Mouse (Mus musculus): Measurements from ENCODE around the gene Kmt2a. TPM values are rescaled to one million over a fixed set of nuclear protein-coding genes. Genes with fewer than 3 reads are reported as not detected.

Gene Kmt2a
- polyA plus RNA-seq, 1 experiment = 4.9 TPM

DNA sequence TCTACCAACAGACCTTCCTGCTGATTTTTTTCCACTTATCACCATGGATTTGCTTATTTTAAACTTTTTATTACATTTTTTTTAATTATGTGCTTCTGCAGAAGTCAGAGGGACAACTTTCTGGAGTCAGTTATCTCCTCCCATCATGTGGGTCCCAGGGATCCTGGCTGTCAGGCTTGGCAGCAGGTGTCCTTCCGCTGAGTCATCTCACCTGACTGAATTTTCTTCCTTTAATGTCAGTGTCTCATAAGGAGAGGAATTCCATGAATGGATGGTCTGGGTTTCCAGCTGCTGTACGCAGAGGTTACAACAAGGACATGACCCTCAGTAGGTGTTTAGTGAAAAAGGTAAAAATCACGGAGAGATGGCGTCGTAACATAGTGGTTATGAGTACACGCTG, 10.1 kb upstream of the Kmt2a start:
- Histone ChIP-seq H3K4me1 (ENCODE audit: control insufficient read depth, insufficient read depth, low read length) (no peaks in the 10 kb centered on the region), H3K4me3 (ENCODE audit: control insufficient read depth, low read depth, low read length) (no peak overlapping the region), H3K27me3 (ENCODE audit: control insufficient read depth, insufficient read depth, low read length) (no peaks in the 10 kb centered on the region), H3K27ac (ENCODE audit: control insufficient read depth, insufficient read depth, low read depth, low read length) (no peak overlapping the region), H3K36me3 (ENCODE audit: control insufficient read depth, insufficient read depth, low read length) (no peaks in the 10 kb centered on the region)
- TF ChIP-seq POLR2A (IDR thresholded peaks at IDR 0.05; ENCODE audit: control insufficient read depth, low read depth, low read length) (no peak), CTCF (IDR thresholded peaks at IDR 0.05; ENCODE audit: control insufficient read depth, insufficient read depth, insufficient replicate concordance, low read depth, low read length) (no peak)

- H3K4me3 ChIP-seq (ENCODE audit: control insufficient read depth, low read depth, low read length) = no peak overlapping the region
- H3K36me3 ChIP-seq (ENCODE audit: control insufficient read depth, insufficient read depth, low read length) = no peaks in the 10 kb centered on the region
- H3K27ac ChIP-seq (ENCODE audit: control insufficient read depth, insufficient read depth, low read depth, low read length) = no peak overlapping the region
- no peaks in the 10 kb centered on the region for H3K4me1 ChIP-seq (ENCODE audit: control insufficient read depth, insufficient read depth, low read length)
- H3K27me3 ChIP-seq (ENCODE audit: control insufficient read depth, insufficient read depth, low read length) = no peaks in the 10 kb centered on the region
- TF ChIP-seq POLR2A (IDR thresholded peaks at IDR 0.05; ENCODE audit: control insufficient read depth, low read depth, low read length) (no peak), CTCF (IDR thresholded peaks at IDR 0.05; ENCODE audit: control insufficient read depth, insufficient read depth, insufficient replicate concordance, low read depth, low read length) (no peak)
Measured at GRCm38 (mm10) chr9:44890122-44890521, 9.0 kb upstream of the Kmt2a start.

DNA sequence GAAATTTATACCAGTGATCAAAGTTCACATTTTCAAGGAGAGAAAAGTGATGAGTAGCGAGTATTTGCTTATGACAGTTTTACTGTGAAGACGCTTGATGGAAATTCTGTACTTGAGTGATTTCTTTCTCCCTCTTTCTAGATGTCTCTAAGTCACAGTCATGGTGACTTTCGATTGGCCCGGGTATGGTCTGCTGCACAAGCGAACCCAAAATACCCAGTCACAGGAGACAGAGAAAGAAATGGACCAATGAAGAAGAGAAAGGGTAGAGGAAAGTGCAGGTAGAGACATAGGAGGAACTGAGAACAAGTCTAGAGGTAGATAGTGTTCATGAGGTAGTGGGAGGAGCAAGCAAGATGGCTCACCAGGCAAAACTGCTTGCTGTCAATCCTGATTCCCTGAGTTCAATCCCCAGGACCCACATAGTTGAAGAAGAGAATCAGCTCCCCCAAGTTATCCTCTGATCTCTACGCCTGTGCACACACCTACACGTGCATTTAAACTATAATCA, 7.1 kb upstream of the Kmt2a start:
- H3K4me1 ChIP-seq (ENCODE audit: control insufficient read depth, insufficient read depth, low read length) = no peaks in the 10 kb centered on the region
- no peak overlapping the region for H3K4me3 ChIP-seq (ENCODE audit: control insufficient read depth, low read depth, low read length)
- TF ChIP-seq POLR2A (IDR thresholded peaks at IDR 0.05; ENCODE audit: control insufficient read depth, low read depth, low read length) (no peak), CTCF (IDR thresholded peaks at IDR 0.05; ENCODE audit: control insufficient read depth, insufficient read depth, insufficient replicate concordance, low read depth, low read length) (no peak)
- H3K27me3 ChIP-seq (ENCODE audit: control insufficient read depth, insufficient read depth, low read length) = no peaks in the 10 kb centered on the region
- H3K36me3 ChIP-seq (ENCODE audit: control insufficient read depth, insufficient read depth, low read length) = no peaks in the 10 kb centered on the region
- no peak overlapping the region for H3K27ac ChIP-seq (ENCODE audit: control insufficient read depth, insufficient read depth, low read depth, low read length)

- H3K36me3 ChIP-seq (ENCODE audit: control insufficient read depth, insufficient read depth, low read length) = no peaks in the 10 kb centered on the region
- H3K4me1 ChIP-seq (ENCODE audit: control insufficient read depth, insufficient read depth, low read length) = no peaks in the 10 kb centered on the region; the same call in none of the 2 replicates
- H3K4me3 ChIP-seq (ENCODE audit: control insufficient read depth, low read depth, low read length) = no peak overlapping the region; the same call in 1 of the 2 replicates
- no peaks in the 10 kb centered on the region for H3K27me3 ChIP-seq (ENCODE audit: control insufficient read depth, insufficient read depth, low read length)
- no peak for TF ChIP-seq POLR2A (IDR thresholded peaks at IDR 0.05; ENCODE audit: control insufficient read depth, low read depth, low read length)
- no peak for TF ChIP-seq CTCF (IDR thresholded peaks at IDR 0.05; ENCODE audit: control insufficient read depth, insufficient read depth, insufficient replicate concordance, low read depth, low read length)
- no peak overlapping the region for H3K27ac ChIP-seq (ENCODE audit: control insufficient read depth, insufficient read depth, low read depth, low read length)
Measured at GRCm38 (mm10) chr9:44882981-44883569, 2.0 kb upstream of the Kmt2a start.

DNA sequence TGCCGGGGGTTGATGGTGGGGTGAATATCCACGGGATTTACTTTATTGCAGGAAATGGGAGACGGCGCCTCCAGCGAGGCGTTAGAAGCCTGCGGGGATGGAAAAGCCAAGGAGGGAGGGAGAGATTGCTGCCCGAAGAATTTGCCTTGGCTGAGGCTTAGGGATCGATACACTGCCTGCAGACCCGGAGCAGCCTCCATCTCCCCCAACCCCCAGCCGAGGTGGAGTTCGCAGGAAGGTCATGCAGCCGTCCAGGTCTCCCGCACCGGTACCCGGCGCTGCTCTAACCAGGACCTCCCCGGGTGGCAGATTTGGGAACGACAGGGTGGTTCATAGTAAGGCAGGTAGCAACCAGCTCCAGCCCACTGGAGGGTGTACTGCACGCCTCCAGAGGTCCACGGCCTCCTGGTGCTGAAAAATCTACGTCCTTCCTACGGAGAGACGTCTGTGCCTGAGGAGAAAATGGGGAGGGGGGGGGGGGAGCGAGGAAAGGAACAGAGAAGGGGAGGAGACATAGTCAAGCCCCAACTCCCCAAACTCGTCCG, 1.4 kb upstream of the Kmt2a start:
- Histone ChIP-seq H3K4me3 (ENCODE audit: control insufficient read depth, low read depth, low read length) (peak overlapping the region; percentile 79), H3K27me3 (ENCODE audit: control insufficient read depth, insufficient read depth, low read length) (no peaks in the 10 kb centered on the region), H3K36me3 (ENCODE audit: control insufficient read depth, insufficient read depth, low read length) (no peaks in the 10 kb centered on the region), H3K4me1 (ENCODE audit: control insufficient read depth, insufficient read depth, low read length) (no peaks in the 10 kb centered on the region; the same call in none of the 2 replicates), H3K27ac (ENCODE audit: control insufficient read depth, insufficient read depth, low read depth, low read length) (no peak overlapping the region)
- TF ChIP-seq CTCF (IDR thresholded peaks at IDR 0.05; ENCODE audit: control insufficient read depth, insufficient read depth, insufficient replicate concordance, low read depth, low read length) = no peak
- TF ChIP-seq POLR2A (IDR thresholded peaks at IDR 0.05; ENCODE audit: control insufficient read depth, low read depth, low read length) = no peak

- no peaks in the 10 kb centered on the region; the same call in none of the 2 replicates for H3K4me1 ChIP-seq (ENCODE audit: control insufficient read depth, insufficient read depth, low read length)
Measured at GRCm38 (mm10) chr9:44881941-44882435, 892 bp upstream of the Kmt2a start.

GRCm38 (mm10) chr9:44880309-44881081, 601 bp downstream of the Kmt2a start:
- Histone ChIP-seq H3K27me3 (ENCODE audit: control insufficient read depth, insufficient read depth, low read length) (no peaks in the 10 kb centered on the region), H3K27ac (ENCODE audit: control insufficient read depth, insufficient read depth, low read depth, low read length) (no peak overlapping the region), H3K4me1 (ENCODE audit: control insufficient read depth, insufficient read depth, low read length) (no peaks in the 10 kb centered on the region; the same call in none of the 2 replicates), H3K36me3 (ENCODE audit: control insufficient read depth, insufficient read depth, low read length) (no peaks in the 10 kb centered on the region), H3K4me3 (ENCODE audit: control insufficient read depth, low read depth, low read length) (peak overlapping the region; percentile 88)
- TF ChIP-seq CTCF (IDR thresholded peaks at IDR 0.05; ENCODE audit: control insufficient read depth, insufficient read depth, insufficient replicate concordance, low read depth, low read length) (no peak), POLR2A (IDR thresholded peaks at IDR 0.05; ENCODE audit: control insufficient read depth, low read depth, low read length) (no peak)

More at GRCm38 (mm10) chr9:44881941-44882435, 892 bp upstream of the Kmt2a start:
- peak overlapping the region; percentile 79 for H3K4me3 ChIP-seq (ENCODE audit: control insufficient read depth, low read depth, low read length)
- no peaks in the 10 kb centered on the region for H3K36me3 ChIP-seq (ENCODE audit: control insufficient read depth, insufficient read depth, low read length)
- peak overlapping the region; percentile 56 for H3K27ac ChIP-seq (ENCODE audit: control insufficient read depth, insufficient read depth, low read depth, low read length)
- no peaks in the 10 kb centered on the region for H3K27me3 ChIP-seq (ENCODE audit: control insufficient read depth, insufficient read depth, low read length)
- TF ChIP-seq POLR2A (IDR thresholded peaks at IDR 0.05; ENCODE audit: control insufficient read depth, low read depth, low read length) = peak; percentile 59; the same call in 1 of the 2 replicates
- no peak for TF ChIP-seq CTCF (IDR thresholded peaks at IDR 0.05; ENCODE audit: control insufficient read depth, insufficient read depth, insufficient replicate concordance, low read depth, low read length)
